Mouse (Mus musculus) heart, postnatal 0 days (tissue): ENCODE results near the gene Pafah1b2.

Experiments used
- CTCF ChIP-seq: IDR thresholded peaks from 2 replicates; pipeline ENCODE4 v1.5.1; 2016; ENCODE audit warnings: antibody characterized with exemption, control low read depth, low read depth
- EP300 ChIP-seq: IDR thresholded peaks from 2 replicates; pipeline ENCODE4 v1.6.1; 2016; ENCODE audit warnings: antibody characterized with exemption, low read depth

DNA sequence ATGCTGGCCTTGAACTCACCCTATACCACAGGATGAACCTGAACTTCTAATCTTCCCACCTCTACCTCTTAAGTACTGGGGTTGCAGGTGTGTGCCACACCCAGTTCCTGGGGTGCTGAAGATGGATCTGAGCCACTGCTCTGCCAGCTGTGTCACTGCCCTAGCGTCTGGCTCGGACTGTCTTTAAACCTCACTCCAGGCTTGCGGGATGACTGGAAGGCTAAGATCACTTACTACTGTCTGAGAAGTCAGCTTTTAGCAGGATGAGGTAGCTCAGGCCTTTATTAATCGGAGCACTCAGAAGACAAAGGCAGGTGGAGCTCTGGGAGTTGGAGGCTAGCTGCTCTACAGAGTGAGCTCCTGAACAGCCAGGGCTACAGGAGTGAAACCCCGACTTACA lies 17.7 kb upstream of the Pafah1b2 start:
- no peak for TF ChIP-seq CTCF
- TF ChIP-seq EP300: no peak
